Mouse (Mus musculus): ENCODE data around the gene Mecom.

- TF ChIP-seq POLR2A (IDR thresholded peaks at IDR 0.05; ENCODE audit: low read depth, low read length) (no peak), CTCF (IDR thresholded peaks at IDR 0.05; ENCODE audit: borderline replicate concordance, insufficient read depth, low read length) (no peak)
Observed at GRCm38 (mm10) chr3:30192294-30193007, 355.4 kb downstream of the Mecom start.
